Mouse (Mus musculus): ENCODE measurements around the gene Gas2. TPM values are rescaled to one million over a fixed set of nuclear protein-coding genes. Genes with fewer than 3 reads are reported as not detected.

Gas2 gene
- total RNA-seq, 2 experiments from 2014 or later = 12.9 to 16.4 TPM

Other genes starting within 250 kb of the Gas2 start
- gene Slc17a6, start 240.0 kb upstream of the Gas2 start, total RNA-seq (2021) = not detected
- 1 to 10 TPM; 3.7 to 4.9 TPM for gene Fancf, start 252 bp downstream of the Gas2 start, total RNA-seq (2021)
- gene Svip, start 144.0 kb downstream of the Gas2 start, total RNA-seq (2021) = 1 to 10 TPM; 7.8 to 9.2 TPM
- gene 1700015G11Rik, start 153.7 kb downstream of the Gas2 start, total RNA-seq (2021) = not detected